Mouse (Mus musculus) CH12.LX (cell line): ENCODE measurements around the gene Emd. TPM values are rescaled to one million over a fixed set of nuclear protein-coding genes. Genes with fewer than 3 reads are reported as not detected.

Experiments
- DNase-seq: peaks from one replicate; pipeline ENCODE4 v3.0.0-alpha.2; 2013; ENCODE audit errors: extremely low read depth
- H3K27ac ChIP-seq: 2 replicates; pipeline ENCODE4 v1.5.1; 2012; ENCODE audit warnings: low read depth, mild to moderate bottlenecking, control low read depth, moderate library complexity; ENCODE audit not compliant: insufficient read depth
- H3K27me3 ChIP-seq: replicated peaks from 2 replicates; pipeline ENCODE3; 2012; ENCODE audit warnings: inconsistent platforms
- H3K36me3 ChIP-seq, 2 experiments: replicated peaks in 1 of 2; 2 replicates each; pipeline versions ENCODE3 to v1.6.1; 2012; ENCODE audit warnings: inconsistent platforms in 1 of 2, low read length in 1 of 2, mild to moderate bottlenecking in 1 of 2, mixed read lengths in 1 of 2, moderate library complexity in 1 of 2; ENCODE audit not compliant: control insufficient read depth in 1 of 2, insufficient read depth in 1 of 2
- H3K4me1 ChIP-seq, 2 experiments: 2 replicates each; pipeline ENCODE4 v1.6.1; 2012; ENCODE audit warnings: inconsistent platforms in 1 of 2, moderate library complexity in 1 of 2; ENCODE audit not compliant: insufficient read depth in 2 of 2, control insufficient read depth in 1 of 2
- H3K4me2 ChIP-seq: 2 replicates; pipeline ENCODE4 v1.6.1; 2012; ENCODE audit warnings: low read depth, mild to moderate bottlenecking, control low read depth; ENCODE audit not compliant: poor library complexity, insufficient read depth, severe bottlenecking
- H3K4me3 ChIP-seq, 3 experiments: fragments of 150-350 bp in 1 of 3; sonication (generic) in 1 of 3; replicated peaks in 1 of 3; 2 replicates each; pipeline versions ENCODE3 to v1.5.1; 2011 to 2012; ENCODE audit warnings: low read depth in 2 of 3, low read length in 2 of 3, mild to moderate bottlenecking in 2 of 3, moderate library complexity in 2 of 3, control low read depth in 1 of 3, improper control_type of control experiment in 1 of 3, inconsistent platforms in 1 of 3, mixed read lengths in 1 of 3; ENCODE audit not compliant: poor library complexity in 1 of 3
- H3K79me2 ChIP-seq: replicated peaks from 2 replicates; pipeline ENCODE4 v1.6.1; 2012; ENCODE audit warnings: mild to moderate bottlenecking, moderate library complexity; ENCODE audit not compliant: control insufficient read depth, poor library complexity, insufficient read depth, severe bottlenecking; ENCODE audit errors: extremely low read depth
- H3K9ac ChIP-seq: 2 replicates; pipeline ENCODE4 v1.6.1; 2012; ENCODE audit warnings: low read depth, mild to moderate bottlenecking, control low read depth, moderate library complexity; ENCODE audit not compliant: insufficient read depth
- H3K9me3 ChIP-seq: replicated peaks from 2 replicates; pipeline ENCODE3; 2012; ENCODE audit warnings: low read length, inconsistent platforms, mixed read lengths
- BHLHE40 ChIP-seq: IDR thresholded peaks from 2 replicates; pipeline ENCODE4 v1.6.1; 2011; ENCODE audit warnings: mild to moderate bottlenecking, low read depth, low read length, improper control_type of control experiment
- CHD1 ChIP-seq: IDR thresholded peaks from 2 replicates; pipeline ENCODE4 v1.6.1; 2012; ENCODE audit warnings: low read depth, low read length, improper control_type of control experiment, inconsistent platforms
- CHD2 ChIP-seq: IDR thresholded peaks from 2 replicates; pipeline ENCODE4 v1.6.1; 2011; ENCODE audit warnings: low read length, improper control_type of control experiment
- E2F4 ChIP-seq: IDR thresholded peaks from 2 replicates; pipeline ENCODE4 v1.6.1; 2011; ENCODE audit warnings: low read depth, low read length, improper control_type of control experiment; ENCODE audit not compliant: insufficient replicate concordance
- ETS1 ChIP-seq: conservative IDR thresholded peaks from 2 replicates; pipeline ENCODE4 v1.6.1; 2012; ENCODE audit warnings: low read depth, mild to moderate bottlenecking, inconsistent platforms, low read length, improper control_type of control experiment, moderate library complexity
- HCFC1 ChIP-seq: IDR thresholded peaks from 2 replicates; pipeline ENCODE4 v1.6.1; 2012; ENCODE audit warnings: low read depth, mild to moderate bottlenecking, inconsistent platforms, low read length, improper control_type of control experiment
- IRF4 ChIP-seq: IDR thresholded peaks from 2 replicates; pipeline ENCODE4 v1.6.1; 2014; ENCODE audit warnings: low read depth, mild to moderate bottlenecking, inconsistent platforms, low read length, improper control_type of control experiment
- JUND ChIP-seq: conservative IDR thresholded peaks from 2 replicates; pipeline ENCODE4 v1.6.1; 2011; ENCODE audit warnings: low read depth, low read length, improper control_type of control experiment
- KAT2A ChIP-seq: IDR thresholded peaks from 2 replicates; pipeline ENCODE4 v1.6.1; 2012; ENCODE audit warnings: low read length, improper control_type of control experiment, inconsistent platforms; ENCODE audit not compliant: insufficient replicate concordance
- MAX ChIP-seq: IDR thresholded peaks from 2 replicates; pipeline ENCODE4 v1.6.1; 2011; ENCODE audit warnings: low read length, improper control_type of control experiment
- MAZ ChIP-seq: IDR thresholded peaks from 2 replicates; pipeline ENCODE4 v1.6.1; 2012; ENCODE audit warnings: low read depth, mild to moderate bottlenecking, inconsistent platforms, low read length, improper control_type of control experiment, moderate library complexity
- MXI1 ChIP-seq: IDR thresholded peaks from 2 replicates; pipeline ENCODE4 v1.6.1; 2011; ENCODE audit warnings: mild to moderate bottlenecking, low read depth, low read length, improper control_type of control experiment
- MYC ChIP-seq: IDR thresholded peaks from 2 replicates; pipeline ENCODE4 v1.6.1; 2011; ENCODE audit warnings: low read depth, mild to moderate bottlenecking, improper control_type of control experiment, low read length
- NRF1 ChIP-seq: IDR thresholded peaks from 2 replicates; pipeline ENCODE4 v1.6.1; 2014; ENCODE audit warnings: low read depth, mild to moderate bottlenecking, inconsistent platforms, low read length, improper control_type of control experiment, moderate library complexity
- POLR2AphosphoS2 ChIP-seq: IDR thresholded peaks from 2 replicates; pipeline ENCODE4 v1.6.1; 2011; ENCODE audit warnings: low read depth, low read length, improper control_type of control experiment
- RAD21 ChIP-seq: IDR thresholded peaks from 2 replicates; pipeline ENCODE4 v1.6.1; 2011; ENCODE audit warnings: low read depth, mild to moderate bottlenecking, low read length, improper control_type of control experiment, moderate library complexity
- RCOR1 ChIP-seq: conservative IDR thresholded peaks from 2 replicates; pipeline ENCODE4 v1.6.1; 2012; ENCODE audit warnings: low read depth, mild to moderate bottlenecking, inconsistent platforms, low read length, improper control_type of control experiment
- SIN3A ChIP-seq: IDR thresholded peaks from 2 replicates; pipeline ENCODE4 v1.6.1; 2012; ENCODE audit warnings: low read length, improper control_type of control experiment, inconsistent platforms
- TBP ChIP-seq: conservative IDR thresholded peaks from 2 replicates; pipeline ENCODE4 v1.6.1; 2011; ENCODE audit warnings: low read depth, low read length, improper control_type of control experiment
- TCF12 ChIP-seq: IDR thresholded peaks from 2 replicates; pipeline ENCODE4 v1.6.1; 2014; ENCODE audit warnings: low read depth, mild to moderate bottlenecking, inconsistent platforms, low read length, improper control_type of control experiment
- USF1 ChIP-seq: IDR thresholded peaks from 2 replicates; pipeline ENCODE4 v1.6.1; 2014; ENCODE audit warnings: low read depth, mild to moderate bottlenecking, inconsistent platforms, low read length, improper control_type of control experiment
- ZC3H11A ChIP-seq: IDR thresholded peaks from 2 replicates; pipeline ENCODE4 v1.6.1; 2012; ENCODE audit warnings: low read depth, mild to moderate bottlenecking, inconsistent platforms, low read length, improper control_type of control experiment
- dilution Hi-C: fragments of 300-500 bp; cut with MboI; formaldehyde crosslinking; loops from 2 replicates; pipeline ENCODE4 v1.14.3; 2020; ENCODE audit warnings: low sequenced_read_pairs; ENCODE audit not compliant: extremely low pct_unique_long_range_greater_than_20kb, extremely low pct_ligation_motif_present
- in situ Hi-C: fragments of 300-500 bp; cut with MboI; formaldehyde crosslinking; loops from 3 replicates; pipeline ENCODE4 v1.14.3; 2019; ENCODE audit warnings: low sequenced_read_pairs, low pct_ligation_motif_present, low pct_unique_long_range_greater_than_20kb, mixed read lengths
- polyA plus RNA-seq: library from polyadenylated mRNA; unstranded; fragments of >175 nt; gene quantifications from 2 replicates; pipeline ENCODE4 v1.2.1, GENCODE M21; 2012; ENCODE audit warnings: low read depth; ENCODE audit not compliant: insufficient read length
- total RNA-seq, 2 experiments: library from RNA; depleted of rRNA; stranded (reverse); fragments of 300-350 nt in 1 of 2; fragments of >200 nt in 1 of 2; gene quantifications; 2 replicates each; pipeline ENCODE4 v1.2.3; 2012 to 2014

Emd gene
- total and polyA plus RNA-seq, 3 experiments = 65.4 to 132 (median 99.4) TPM

DNA sequence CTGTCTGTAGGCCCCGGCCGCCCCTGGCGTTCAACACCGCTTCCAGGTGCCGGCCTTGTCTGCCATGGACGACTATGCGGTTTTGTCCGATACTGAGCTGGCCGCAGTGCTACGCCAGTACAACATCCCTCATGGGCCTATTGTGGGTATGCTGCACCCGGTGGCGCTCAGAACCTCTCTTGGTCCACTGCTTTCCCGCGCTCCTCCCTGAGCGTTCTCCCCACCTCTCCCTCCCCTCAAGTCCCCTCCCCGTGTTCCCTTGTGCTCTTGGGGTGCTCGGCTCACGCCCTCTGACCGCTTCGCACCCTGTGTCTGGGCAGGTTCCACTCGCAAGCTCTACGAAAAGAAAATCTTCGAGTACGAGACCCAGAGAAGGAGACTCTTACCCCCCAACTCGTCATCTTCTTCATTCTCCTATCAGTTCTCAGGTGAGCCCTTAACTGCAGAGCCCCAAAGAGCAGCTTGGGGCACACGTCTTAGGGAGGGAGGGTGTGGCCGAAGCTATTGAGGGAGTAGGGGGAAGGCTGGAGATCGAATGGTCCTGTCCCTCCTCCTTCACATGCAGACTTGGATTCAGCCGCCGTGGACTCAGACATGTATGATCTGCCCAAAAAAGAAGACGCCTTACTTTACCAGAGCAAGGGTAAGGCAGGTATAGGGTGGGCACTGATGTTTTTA lies 540 bp downstream of the Emd start:
- Histone ChIP-seq H3K4me3 (peak overlapping the region; percentile 50 to 78 (median 72)), H3K9me3 (no peaks in the 10 kb centered on the region), H3K79me2 (peaks cover 10% of the 10 kb centered on the region; the same call in 1 of the 2 replicates), H3K9ac (peak overlapping the region; percentile 62), H3K36me3 (peaks cover 18 to 27% of the 10 kb centered on the region in 2 experiments), H3K4me2 (peak overlapping the region; percentile 87; the same call in 1 of the 2 replicates), H3K4me1 (peaks cover 2 to 9% of the 10 kb centered on the region in 2 experiments; a peak in 3 of 4 replicates), H3K27me3 (no peaks in the 10 kb centered on the region), H3K27ac (peak overlapping the region; percentile 78)
- dilution Hi-C loops = no loop called here
- in situ Hi-C loops = no loop called here
- no peak for DNase-seq
- TF ChIP-seq JUND (no peak), BHLHE40 (no peak), MAZ (no peak), RCOR1 (no peak), TBP (0 out of 2 replicates have a peak, but pooled peaks have one; percentile 8), IRF4 (no peak), E2F4 (0 out of 2 replicates have a peak, but pooled peaks have one; percentile 49), HCFC1 (no peak), POLR2AphosphoS2 (no peak), CHD1 (no peak), RAD21 (no peak), MYC (no peak), CHD2 (no peak), TCF12 (no peak), USF1 (no peak), ETS1 (0 out of 2 replicates have a peak, but pooled peaks have one; percentile 2), KAT2A (0 out of 2 replicates have a peak, but pooled peaks have one; percentile 48), MAX (no peak), NRF1 (no peak), ZC3H11A (no peak), MXI1 (no peak), SIN3A (peak; percentile 17; the same call in 1 of the 2 replicates)
- TF ChIP-seq, all 38 proteins: peak for 5
